Mouse (Mus musculus) skeletal muscle tissue, postnatal 0 days (tissue): ENCODE results near the gene Taf11. TPM values are rescaled to one million over a fixed set of nuclear protein-coding genes. Genes with fewer than 3 reads are reported as not detected.

Source experiments
- polyA plus RNA-seq: library from polyadenylated mRNA; unstranded; fragments of >200 nt; fragmentation: Nextera tagmentation; extraction: Ambion mirVana; gene quantifications from 2 replicates; pipeline ENCODE4 v1.2.1, GENCODE M21; 2015

Taf11 gene
- polyA plus RNA-seq, result 38.0 and 43.0 TPM in 2 replicates

GRCm38 (mm10) chr17:27909622-27910500 is at the start of gene Taf11:
Taf11 (minus strand) TSS chr17:27909844.

GRCm38 (mm10) chr17:27908888-27909621 is 589 bp downstream of the Taf11 start, which contains the start of gene Anks1:
Anks1 (plus strand) TSS chr17:27909306.

GRCm38 (mm10) chr17:27856265-27856797 is 53.3 kb downstream of the Taf11 start, which contains the start of gene Uhrf1bp1:
Uhrf1bp1 (plus strand) TSS chr17:27856441.

Other genes with a start within 250 kb of the Taf11 start
- 0.29 TPM in 1 of 2 replicates, not detected in the other for gene Spdef, start 180.9 kb downstream of the Taf11 start, polyA plus RNA-seq
- gene D17Wsu92e, start 89.2 kb downstream of the Taf11 start, polyA plus RNA-seq, result 13.7 and 13.9 TPM in 2 replicates
- 171 and 183 TPM in 2 replicates for gene Snrpc, start 71.7 kb downstream of the Taf11 start, polyA plus RNA-seq
- gene Uhrf1bp1, start 53.4 kb downstream of the Taf11 start, polyA plus RNA-seq, result 2.4 and 2.5 TPM in 2 replicates
- gene Anks1, start 538 bp downstream of the Taf11 start, polyA plus RNA-seq, result 12.2 and 12.6 TPM in 2 replicates
- gene Tcp11, start 170.8 kb upstream of the Taf11 start, polyA plus RNA-seq, result 0.46 and 0.73 TPM in 2 replicates
- gene Scube3, start 232.3 kb upstream of the Taf11 start, polyA plus RNA-seq, result 0.65 and 0.74 TPM in 2 replicates